In genomic region chr15:88819026-88819905, GRCm38 (mm10) we compare ENCODE assay signal across 8 mouse cellular contexts. TPM values are rescaled to one million over a fixed set of nuclear protein-coding genes. Genes with fewer than 3 reads are reported as not detected.
DNase-seq lines count a peak whose midpoint lies in the region; ATAC-seq and TF ChIP-seq lines count a peak whose summit lies in the region.

Gene Alg12 (minus strand): TSS chr15:88819318.
Gene Creld2 (plus strand): TSS chr15:88819646.

- H3K36me3 ChIP-seq in forebrain, embryonic 10.5 days (replicated peaks): peaks cover 54% of the 10 kb centered on the region
- H3K36me3 ChIP-seq in heart, embryonic 15.5 days: peaks cover 34% of the 10 kb centered on the region
- peaks cover 2% of the 10 kb centered on the region; the same call in 1 of the 2 replicates for H3K36me3 ChIP-seq in liver, embryonic 14.5 days (replicated peaks; ENCODE audit: control insufficient read depth, insufficient read depth, low read depth)
- H3K36me3 ChIP-seq in neural tube, embryonic 11.5 days (ENCODE audit: control insufficient read depth, insufficient read depth, low read length): peaks cover 10% of the 10 kb centered on the region
- peaks cover 12% of the 10 kb centered on the region; the same call in 1 of the 2 replicates for H3K36me3 ChIP-seq in stomach, postnatal 0 days (ENCODE audit: control insufficient read depth, insufficient read depth, low read length)

- H3K4me3 ChIP-seq in forebrain, embryonic 10.5 days: peak within 1 kb of the TSS; percentile 96
- peak within 1 kb of the TSS; percentile 87 for H3K4me3 ChIP-seq in heart, embryonic 15.5 days
- peak within 1 kb of the TSS; percentile 81 to 96 for H3K4me3 ChIP-seq in liver, embryonic 14.5 days (ENCODE audit: insufficient read depth in 1 of 2, low read depth in 2 of 2, low read length in 2 of 2)
- peak within 1 kb of the TSS; percentile 84 for H3K4me3 ChIP-seq in neural tube, embryonic 11.5 days (ENCODE audit: low read depth, low read length)
- H3K4me3 ChIP-seq in stomach, postnatal 0 days (ENCODE audit: low read depth, low read length): peak within 1 kb of the TSS; percentile 87

- ATAC-seq in heart, embryonic 15.5 days (replicated peaks; ENCODE audit: insufficient number of reproducible peaks, insufficient read depth, low FRiP score, low read depth): peak; percentile 99
- ATAC-seq in liver, embryonic 14.5 days (ENCODE audit: insufficient read depth): peak; percentile 99
- peak; percentile 99 for ATAC-seq in neural tube, embryonic 11.5 days (ENCODE audit: insufficient read depth, low FRiP score, low TSS enrichment)
- ATAC-seq in stomach, postnatal 0 days (ENCODE audit: low FRiP score, low TSS enrichment): peak; percentile 99

- peak; percentile 99 for DNase-seq in CD8-positive naive resting alpha-beta T cell, adult 2 months (ENCODE audit: low read depth in 2 of 2, low spot score in 2 of 2)
- peak; percentile 98 for DNase-seq in c-Kit-positive CD71-negative TER-119-negative erythroid progenitor cells, embryonic 14.5 days (ENCODE audit: low read depth)
- peak; percentile 100 for DNase-seq in forebrain, embryonic 10.5 days (ENCODE audit: extremely low spot score, low spot score)
- peak; percentile 100 for DNase-seq in kidney, postnatal 25 days
- DNase-seq in liver, embryonic 14.5 days (ENCODE audit: low read depth in 3 of 3, low spot score in 3 of 3): peak; percentile 99
- peak; percentile 99 for DNase-seq in neural tube, embryonic 11.5 days (ENCODE audit: low spot score)
- DNase-seq in stomach, postnatal 0 days (ENCODE audit: low spot score): peak; percentile 100

- H3K4me1 ChIP-seq in forebrain, embryonic 10.5 days: peaks cover 23% of the 10 kb centered on the region
- H3K4me1 ChIP-seq in heart, embryonic 15.5 days (replicated peaks): peaks cover 19% of the 10 kb centered on the region
- peaks cover 7% of the 10 kb centered on the region in 2 experiments; a peak in 3 of 4 replicates for H3K4me1 ChIP-seq in liver, embryonic 14.5 days (replicated peaks; ENCODE audit: control insufficient read depth in 2 of 2, insufficient read depth in 2 of 2, low read length in 1 of 2)
- peaks cover 14% of the 10 kb centered on the region for H3K4me1 ChIP-seq in neural tube, embryonic 11.5 days (ENCODE audit: control insufficient read depth, insufficient read depth, low read length)
- H3K4me1 ChIP-seq in stomach, postnatal 0 days (replicated peaks; ENCODE audit: control insufficient read depth, insufficient read depth): no peaks in the 10 kb centered on the region

- no peak for TF ChIP-seq CTCF in liver, embryonic 14.5 days (IDR thresholded peaks at IDR 0.05; ENCODE audit: low read depth)
- TF ChIP-seq CTCF in stomach, postnatal 0 days (IDR thresholded peaks at IDR 0.05; ENCODE audit: low read depth): no peak

- H3K9me3 ChIP-seq in forebrain, embryonic 10.5 days: no peaks in the 10 kb centered on the region
- H3K9me3 ChIP-seq in heart, embryonic 15.5 days (replicated peaks): no peaks in the 10 kb centered on the region
- no peaks in the 10 kb centered on the region for H3K9me3 ChIP-seq in liver, embryonic 14.5 days (ENCODE audit: control insufficient read depth, low read length)
- H3K9me3 ChIP-seq in neural tube, embryonic 11.5 days (ENCODE audit: control insufficient read depth, low read length): no peaks in the 10 kb centered on the region
- H3K9me3 ChIP-seq in stomach, postnatal 0 days (ENCODE audit: control insufficient read depth, low read length): no peaks in the 10 kb centered on the region

- H3K9ac ChIP-seq in heart, embryonic 15.5 days: peak within 1 kb of the TSS; percentile 89
- H3K9ac ChIP-seq in liver, embryonic 14.5 days (replicated peaks): peak within 1 kb of the TSS; percentile 88
- H3K9ac ChIP-seq in neural tube, embryonic 11.5 days (ENCODE audit: low read length): peak within 1 kb of the TSS; percentile 84
- H3K9ac ChIP-seq in stomach, postnatal 0 days (ENCODE audit: low read length): peak within 1 kb of the TSS; percentile 87

- peak within 1 kb of the TSS; percentile 90 for H3K27ac ChIP-seq in forebrain, embryonic 10.5 days
- H3K27ac ChIP-seq in heart, embryonic 15.5 days: peak within 1 kb of the TSS; percentile 84
- H3K27ac ChIP-seq in liver, embryonic 14.5 days: peak within 1 kb of the TSS; percentile 50
- H3K27ac ChIP-seq in neural tube, embryonic 11.5 days (ENCODE audit: low read depth, low read length): peak within 1 kb of the TSS; percentile 76
- H3K27ac ChIP-seq in stomach, postnatal 0 days (replicated peaks): peak within 1 kb of the TSS; percentile 61; the same call in 1 of the 2 replicates

- TF ChIP-seq EP300 in liver, embryonic 14.5 days (IDR thresholded peaks at IDR 0.05; ENCODE audit: low read depth): peak; percentile 74
- peak; percentile 98 for TF ChIP-seq EP300 in stomach, postnatal 0 days (optimal IDR thresholded peaks at IDR 0.05)

- H3K4me2 ChIP-seq in heart, embryonic 15.5 days: peak within 1 kb of the TSS; percentile 91
- peak within 1 kb of the TSS; percentile 94 for H3K4me2 ChIP-seq in liver, embryonic 14.5 days (ENCODE audit: low read depth)
- peak within 1 kb of the TSS; percentile 66 for H3K4me2 ChIP-seq in neural tube, embryonic 11.5 days (ENCODE audit: low read depth)
- H3K4me2 ChIP-seq in stomach, postnatal 0 days (replicated peaks; ENCODE audit: low read depth): peak within 1 kb of the TSS; percentile 95

- no peaks in the 10 kb centered on the region for H3K27me3 ChIP-seq in forebrain, embryonic 10.5 days (ENCODE audit: poor library complexity, severe bottlenecking)
- H3K27me3 ChIP-seq in heart, embryonic 15.5 days: no peaks in the 10 kb centered on the region
- H3K27me3 ChIP-seq in liver, embryonic 14.5 days (ENCODE audit: control insufficient read depth, insufficient read depth, low read length): no peaks in the 10 kb centered on the region
- H3K27me3 ChIP-seq in neural tube, embryonic 11.5 days (ENCODE audit: control insufficient read depth, insufficient read depth, low read length): no peaks in the 10 kb centered on the region
- H3K27me3 ChIP-seq in stomach, postnatal 0 days (ENCODE audit: control insufficient read depth, insufficient read depth, low read length): no peaks in the 10 kb centered on the region

- WGBS in forebrain, embryonic 10.5 days: under 1% methylated on average over 88 of the region's 88 CpGs
- WGBS in heart, embryonic 15.5 days: under 1% methylated on average over 88 of the region's 88 CpGs
- under 1% methylated on average over 87 of the region's 88 CpGs for WGBS in liver, embryonic 14.5 days (ENCODE audit: insufficient replicate concordance)
- WGBS in neural tube, embryonic 11.5 days: under 1% methylated on average over 77 of the region's 88 CpGs
- under 1% methylated on average over 84 of the region's 88 CpGs for WGBS in stomach, postnatal 0 days

RNA-seq across cellular contexts. Expression of gene Alg12, which starts in this region (rescaled TPM):
- polyA plus RNA-seq in forebrain, embryonic 10.5 days (2016; fragmentation: Nextera tagmentation; extraction: Ambion mirVana): 10.6 and 11.4 TPM in 2 replicates
- 8.6 and 11.2 TPM in 2 replicates for polyA plus RNA-seq in heart, embryonic 15.5 days (2015; fragmentation: Nextera tagmentation; extraction: Ambion mirVana)
- polyA plus RNA-seq in liver, embryonic 14.5 days (2012; rRNA removed): 4.9 and 5.2 TPM in 2 replicates
- 4.9 and 5.9 TPM in 2 replicates for polyA plus RNA-seq in liver, embryonic 14.5 days (2014; fragmentation: Nextera tagmentation; extraction: Ambion mirVana)
- 10.2 and 13.3 TPM in 2 replicates for polyA plus RNA-seq in neural tube, embryonic 11.5 days (2014; fragmentation: Nextera tagmentation; extraction: Ambion mirVana)
- 8.2 and 9.3 TPM in 2 replicates for polyA plus RNA-seq in stomach, postnatal 0 days (2015; fragmentation: Nextera tagmentation; extraction: Ambion mirVana)

RNA-seq across cellular contexts. Expression of gene Creld2, which starts in this region (rescaled TPM):
- polyA plus RNA-seq in forebrain, embryonic 10.5 days (2016; fragmentation: Nextera tagmentation; extraction: Ambion mirVana): 96.5 and 103 TPM in 2 replicates
- polyA plus RNA-seq in heart, embryonic 15.5 days (2015; fragmentation: Nextera tagmentation; extraction: Ambion mirVana): 47.5 and 62.1 TPM in 2 replicates
- polyA plus RNA-seq in liver, embryonic 14.5 days (2012; rRNA removed): 16.2 and 25.4 TPM in 2 replicates
- 34.1 and 38.6 TPM in 2 replicates for polyA plus RNA-seq in liver, embryonic 14.5 days (2014; fragmentation: Nextera tagmentation; extraction: Ambion mirVana)
- 83.2 and 96.4 TPM in 2 replicates for polyA plus RNA-seq in neural tube, embryonic 11.5 days (2014; fragmentation: Nextera tagmentation; extraction: Ambion mirVana)
- 89.3 and 93.2 TPM in 2 replicates for polyA plus RNA-seq in stomach, postnatal 0 days (2015; fragmentation: Nextera tagmentation; extraction: Ambion mirVana)

Comparison
In these comparisons a context has a peak if more than half of its experiments do, and no peak if none do; other contexts are left out.
1. Peak in every context shown above with its lines: DNase-seq, ATAC-seq, H3K4me3 ChIP-seq and H3K27ac ChIP-seq.